Mouse (Mus musculus) MEL (cell line): ENCODE measurements around the gene Nanog. TPM values are rescaled to one million over a fixed set of nuclear protein-coding genes. Genes with fewer than 3 reads are reported as not detected.
A peak's percentile ranks its signal among the peaks of the same experiment; 100 is the strongest.

ENCODE experiments used
- DNase-seq: peaks from one replicate; pipeline ENCODE4 v3.0.0; 2011; ENCODE audit warnings: low read depth, low spot score
- H3K27ac ChIP-seq: 2 replicates; pipeline ENCODE4 v1.5.1; 2012; ENCODE audit warnings: low read depth, mild to moderate bottlenecking, control low read depth, low read length, moderate library complexity; ENCODE audit not compliant: control insufficient read depth
- H3K27me3 ChIP-seq, 2 experiments: fragments of 150-350 bp in 1 of 2; sonication (generic) in 1 of 2; 2 replicates each; pipeline ENCODE4 v1.6.1; 2012; ENCODE audit warnings: low read length in 2 of 2, mild to moderate bottlenecking in 2 of 2, improper control_type of control experiment in 1 of 2, moderate library complexity in 1 of 2; ENCODE audit not compliant: insufficient read depth in 2 of 2, control insufficient read depth in 1 of 2
- H3K36me3 ChIP-seq, 2 experiments: 2 replicates each; pipeline ENCODE4 v1.6.1; 2012 to 2014; ENCODE audit warnings: low read length in 2 of 2, improper control_type of control experiment in 1 of 2, inconsistent platforms in 1 of 2, mild to moderate bottlenecking in 1 of 2; ENCODE audit not compliant: insufficient read depth in 2 of 2, control insufficient read depth in 1 of 2
- H3K4me1 ChIP-seq, 2 experiments: fragments of 150-350 bp in 1 of 2; sonication (generic) in 1 of 2; 2 replicates each; pipeline ENCODE4 v1.6.1; 2012; ENCODE audit warnings: low read length in 2 of 2, improper control_type of control experiment in 1 of 2, mild to moderate bottlenecking in 1 of 2; ENCODE audit not compliant: insufficient read depth in 2 of 2, control insufficient read depth in 1 of 2
- H3K4me3 ChIP-seq, 2 experiments: fragments of 150-350 bp in 1 of 2; sonication (generic) in 1 of 2; 2 replicates each; pipeline ENCODE4 v1.5.1; 2012; ENCODE audit warnings: low read depth in 2 of 2, low read length in 2 of 2, mild to moderate bottlenecking in 2 of 2, moderate library complexity in 2 of 2, control low read depth in 1 of 2, improper control_type of control experiment in 1 of 2; ENCODE audit not compliant: control insufficient read depth in 1 of 2, insufficient read depth in 1 of 2
- H3K79me2 ChIP-seq: 2 replicates; pipeline ENCODE4 v1.6.1; 2012; ENCODE audit warnings: mild to moderate bottlenecking, low read length, moderate library complexity; ENCODE audit not compliant: control insufficient read depth, poor library complexity, insufficient read depth
- H3K9ac ChIP-seq: 2 replicates; pipeline ENCODE4 v1.6.1; 2012; ENCODE audit warnings: low read depth, mild to moderate bottlenecking, control low read depth, low read length, moderate library complexity; ENCODE audit not compliant: control insufficient read depth, poor library complexity, severe bottlenecking
- H3K9me3 ChIP-seq: fragments of 150-350 bp; sonication (generic); replicated peaks from 2 replicates; pipeline ENCODE4 v1.6.1; 2012; ENCODE audit warnings: mild to moderate bottlenecking, low read length, improper control_type of control experiment, moderate library complexity; ENCODE audit not compliant: insufficient read depth
- BHLHE40 ChIP-seq: IDR thresholded peaks from 2 replicates; pipeline ENCODE4 v1.6.1; 2012; ENCODE audit warnings: low read depth, mild to moderate bottlenecking, inconsistent platforms, low read length, improper control_type of control experiment, borderline replicate concordance
- E2F4 ChIP-seq: IDR thresholded peaks from 2 replicates; pipeline ENCODE4 v1.6.1; 2011; ENCODE audit warnings: low read depth, low read length, improper control_type of control experiment, borderline replicate concordance
- ELF1 ChIP-seq: IDR thresholded peaks from 2 replicates; pipeline ENCODE4 v1.6.1; 2014; ENCODE audit warnings: low read depth, mild to moderate bottlenecking, inconsistent platforms, low read length, improper control_type of control experiment, moderate library complexity
- ETS1 ChIP-seq: IDR thresholded peaks from 2 replicates; pipeline ENCODE4 v1.6.1; 2012; ENCODE audit warnings: low read depth, mild to moderate bottlenecking, inconsistent platforms, low read length, improper control_type of control experiment, moderate library complexity
- HCFC1 ChIP-seq: IDR thresholded peaks from 2 replicates; pipeline ENCODE4 v1.6.1; 2012; ENCODE audit warnings: low read depth, mild to moderate bottlenecking, inconsistent platforms, low read length, improper control_type of control experiment, moderate library complexity
- NELFE ChIP-seq: IDR thresholded peaks from 2 replicates; pipeline ENCODE4 v1.6.1; 2011; ENCODE audit warnings: low read depth, low read length, improper control_type of control experiment
- NRF1 ChIP-seq: IDR thresholded peaks from 2 replicates; pipeline ENCODE4 v1.6.1; 2014; ENCODE audit warnings: low read depth, mild to moderate bottlenecking, inconsistent platforms, low read length, improper control_type of control experiment, moderate library complexity; ENCODE audit not compliant: poor library complexity, insufficient read depth, severe bottlenecking
- POLR2A ChIP-seq, 2 experiments: IDR thresholded peaks; 2 replicates each; pipeline ENCODE4 v1.6.1; 2011 to 2012; ENCODE audit warnings: low read length in 2 of 2, mild to moderate bottlenecking in 2 of 2, control low read depth in 1 of 2, improper control_type of control experiment in 1 of 2, low read depth in 1 of 2, moderate library complexity in 1 of 2; ENCODE audit not compliant: control insufficient read depth in 1 of 2, insufficient read depth in 1 of 2, poor library complexity in 1 of 2
- SIN3A ChIP-seq: IDR thresholded peaks from 2 replicates; pipeline ENCODE4 v1.6.1; 2012; ENCODE audit warnings: low read length, improper control_type of control experiment, inconsistent platforms
- SMC3 ChIP-seq: IDR thresholded peaks from 2 replicates; pipeline ENCODE4 v1.6.1; 2011; ENCODE audit warnings: low read depth, low read length, improper control_type of control experiment
- TBP ChIP-seq: IDR thresholded peaks from 2 replicates; pipeline ENCODE4 v1.8.0; 2011; ENCODE audit warnings: low read depth, low read length, improper control_type of control experiment
- USF1 ChIP-seq: IDR thresholded peaks from 2 replicates; pipeline ENCODE4 v1.6.1; 2014; ENCODE audit warnings: low read depth, mild to moderate bottlenecking, inconsistent platforms, low read length, improper control_type of control experiment, moderate library complexity
- ZNF384 ChIP-seq: IDR thresholded peaks from 2 replicates; pipeline ENCODE4 v1.6.1; 2012; ENCODE audit warnings: low read depth, mild to moderate bottlenecking, inconsistent platforms, low read length, improper control_type of control experiment
- polyA plus RNA-seq, 2 experiments: library from polyadenylated mRNA; stranded (reverse) in 1 of 2; unstranded in 1 of 2; fragments of >175 nt in 1 of 2; fragments of >200 nt in 1 of 2; gene quantifications; 2 replicates each; pipeline versions ENCODE4 v1.2.1 to v1.2.4; 2012; ENCODE audit warnings: low replicate concordance in 2 of 2, low read depth in 1 of 2; ENCODE audit not compliant: insufficient read length in 2 of 2, insufficient read depth in 1 of 2, missing spikeins in 1 of 2
- total RNA-seq: library from RNA; depleted of rRNA; stranded (reverse); fragments of 300-350 nt; gene quantifications from 2 replicates; pipeline ENCODE4 v1.2.3, GENCODE M21; 2012

The Nanog gene
- total and polyA plus RNA-seq, 3 experiments: 0.63 TPM; not detected in 2

DNA sequence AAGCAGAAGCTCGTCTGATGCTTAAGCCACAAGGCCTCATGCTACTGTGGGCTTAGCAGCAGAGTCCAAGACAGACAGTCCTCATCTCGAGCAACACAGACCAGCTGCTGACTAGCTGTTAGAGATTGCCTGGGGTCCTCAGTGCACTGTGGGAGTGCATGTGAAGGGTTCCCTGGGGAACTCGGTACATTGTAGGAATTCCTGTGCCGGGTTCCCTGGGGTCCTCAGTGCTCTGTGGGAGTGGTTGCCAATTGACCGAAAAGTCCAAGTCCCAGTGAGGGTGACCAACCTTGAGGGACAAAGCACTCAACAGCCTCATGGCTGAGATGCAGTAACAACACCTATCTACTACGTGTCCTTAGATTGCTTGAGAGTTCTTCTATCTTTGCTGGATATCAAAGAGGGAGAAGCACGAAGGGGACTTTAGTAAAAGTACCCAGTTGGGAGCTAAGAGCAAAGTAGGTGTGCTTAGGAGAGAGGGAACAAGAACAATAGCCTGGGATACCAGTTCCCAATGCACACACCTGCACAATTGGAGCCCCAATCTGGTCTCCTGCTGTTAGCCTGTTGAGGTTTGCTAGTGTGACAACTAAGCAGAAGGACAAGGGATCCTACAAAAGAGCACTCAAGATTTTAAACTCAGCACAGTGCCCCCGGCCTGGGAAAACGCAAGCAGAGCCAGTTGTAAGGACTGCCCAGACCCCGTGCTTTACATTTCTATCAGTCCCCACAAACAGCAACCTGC lies 37.4 kb downstream of the Nanog start:
- TF ChIP-seq E2F4: no peak
- no peak for TF ChIP-seq NELFE
- no peak for TF ChIP-seq POLR2A (IDR thresholded peaks at IDR 0.05; ENCODE audit: control insufficient read depth in 1 of 2, insufficient read depth in 1 of 2, low read depth in 1 of 2, low read length in 2 of 2, poor library complexity in 1 of 2)
- no peak for TF ChIP-seq NRF1
- no peak for TF ChIP-seq BHLHE40
- H3K36me3 ChIP-seq: peaks cover 0 to 17% of the 10 kb centered on the region in 2 experiments; a peak in 2 of 4 replicates
- no peaks in the 10 kb centered on the region for H3K9me3 ChIP-seq
- DNase-seq: no peak
- H3K27ac ChIP-seq: no peak overlapping the region
- no peak overlapping the region for H3K9ac ChIP-seq
- H3K4me3 ChIP-seq: no peak overlapping the region
- H3K79me2 ChIP-seq: peaks cover 17% of the 10 kb centered on the region
- no peaks in the 10 kb centered on the region for H3K27me3 ChIP-seq
- H3K4me1 ChIP-seq: peaks cover 2 to 23% of the 10 kb centered on the region in 2 experiments; a peak in 2 of 4 replicates

DNA sequence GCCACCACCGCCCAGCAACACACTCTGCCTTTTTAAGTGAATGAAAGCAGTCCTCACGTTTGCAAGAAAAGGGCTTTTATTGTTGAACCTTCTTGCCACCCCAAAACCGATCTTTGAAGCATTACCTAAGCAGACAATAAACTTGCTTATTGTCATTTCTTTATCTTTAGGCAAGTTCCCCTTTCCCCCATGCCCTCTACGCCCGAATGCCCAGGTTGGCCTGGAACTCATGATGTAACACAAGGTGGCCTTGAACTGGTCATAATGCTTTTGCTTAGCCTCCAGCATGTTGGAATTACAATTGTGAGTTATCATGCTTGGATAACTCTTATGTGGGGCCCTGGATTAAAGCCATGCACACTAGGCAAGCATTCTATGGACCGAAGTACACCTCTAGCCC lies 43.3 kb downstream of the Nanog start:
- peak; percentile 45 for DNase-seq
- Histone ChIP-seq H3K9ac (no peak overlapping the region), H3K36me3 (0 out of 4 replicates have a peak, but pooled peaks cover 0 to 4% of the 10 kb centered on the region in 2 experiments), H3K27ac (no peak overlapping the region), H3K9me3 (no peaks in the 10 kb centered on the region), H3K79me2 (no peaks in the 10 kb centered on the region), H3K4me1 (peaks cover 2 to 9% of the 10 kb centered on the region in 2 experiments), H3K27me3 (no peaks in the 10 kb centered on the region), H3K4me3 (no peak overlapping the region)
- 0 out of 2 replicates have a peak, but pooled peaks have one; percentile 10 for TF ChIP-seq ETS1
- no peak for TF ChIP-seq TBP

DNA sequence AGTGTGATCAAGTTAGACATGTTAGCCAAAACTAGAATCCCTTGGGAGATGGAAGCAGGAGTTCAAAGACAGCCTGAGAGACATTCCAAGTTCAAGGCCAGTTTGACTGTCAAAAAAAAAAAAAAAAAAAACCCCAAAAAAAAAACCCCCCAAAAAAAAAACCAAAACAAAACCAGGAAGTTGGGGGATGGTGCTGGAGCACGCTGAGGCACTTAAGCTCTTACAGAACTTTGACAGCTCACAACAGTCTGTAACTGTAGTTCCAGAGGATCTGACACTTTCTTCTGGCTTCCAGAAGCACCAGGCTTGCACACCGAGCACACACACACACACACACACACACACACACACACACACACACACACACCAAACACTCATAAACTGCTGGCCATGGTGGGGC lies 48.6 kb downstream of the Nanog start:
- TF ChIP-seq BHLHE40 (no peak), HCFC1 (no peak), E2F4 (no peak), ELF1 (peak; percentile 66), NRF1 (no peak), ZNF384 (peak; percentile 96), SIN3A (peak; percentile 58; the same call in 1 of the 2 replicates), SMC3 (no peak), USF1 (no peak), ETS1 (0 out of 2 replicates have a peak, but pooled peaks have one; percentile 21)
- Histone ChIP-seq H3K36me3 (peaks cover 0 to 23% of the 10 kb centered on the region in 2 experiments; a peak in 2 of 4 replicates), H3K4me1 (peaks cover 5 to 19% of the 10 kb centered on the region in 2 experiments; a peak in 3 of 4 replicates), H3K79me2 (no peaks in the 10 kb centered on the region), H3K9ac (no peak overlapping the region), H3K4me3 (no peak overlapping the region), H3K9me3 (no peaks in the 10 kb centered on the region), H3K27ac (no peak overlapping the region), H3K27me3 (no peaks in the 10 kb centered on the region)
- peak; percentile 26 for DNase-seq
